Mouse (Mus musculus) stomach, adult 2 months (tissue): Measurements from ENCODE around the gene Rbpms2. TPM values are rescaled to one million over a fixed set of nuclear protein-coding genes. Genes with fewer than 3 reads are reported as not detected.

Experiments
- polyA plus RNA-seq: library from polyadenylated mRNA; depleted of rRNA; stranded (reverse); fragments of >200 nt; gene quantifications from 2 replicates; pipeline ENCODE4 v1.2.3, GENCODE M21; 2012; rRNA removed

Rbpms2 gene
- polyA plus RNA-seq: 38.2 and 60.8 TPM in 2 replicates

DNA sequence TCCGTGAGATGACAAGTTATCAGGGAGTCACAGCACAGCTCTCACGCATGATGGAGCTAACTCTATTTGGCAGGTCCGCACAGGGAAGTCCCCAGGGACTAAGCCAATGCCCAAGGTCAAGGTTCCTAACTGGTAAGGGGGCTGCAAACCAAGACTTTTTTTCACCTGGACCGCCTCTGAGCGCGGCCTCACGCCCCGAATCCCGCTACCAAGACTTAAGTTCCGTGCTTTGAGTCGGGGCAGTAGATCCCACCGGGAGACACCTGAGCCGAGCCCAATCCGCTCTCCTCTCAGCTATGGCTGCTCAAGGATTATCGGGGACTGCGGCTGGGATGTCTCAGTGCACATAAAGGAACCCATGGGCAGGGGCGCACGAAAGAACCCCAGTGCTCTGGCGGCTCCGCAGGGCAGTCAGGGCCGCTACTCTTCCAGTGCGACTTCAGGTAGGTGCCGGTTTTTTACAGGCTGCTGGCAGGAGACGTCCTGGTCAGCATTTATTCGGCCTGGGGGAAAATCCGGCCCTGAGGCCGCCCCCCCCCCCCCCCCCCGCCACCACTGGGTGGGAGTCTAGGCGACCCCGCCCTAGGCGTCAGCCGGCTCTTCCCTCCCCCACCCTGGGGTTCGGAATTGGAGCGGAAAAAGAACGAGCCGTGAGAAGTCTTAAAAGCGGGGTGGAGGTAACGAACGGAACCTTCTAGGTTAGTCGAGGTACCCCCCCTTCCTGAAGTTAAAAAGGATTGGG lies at the start of gene Rbpms2:
Rbpms2 (plus strand) TSS at position 624 of the 742 bp plus-strand sequence.

DNA sequence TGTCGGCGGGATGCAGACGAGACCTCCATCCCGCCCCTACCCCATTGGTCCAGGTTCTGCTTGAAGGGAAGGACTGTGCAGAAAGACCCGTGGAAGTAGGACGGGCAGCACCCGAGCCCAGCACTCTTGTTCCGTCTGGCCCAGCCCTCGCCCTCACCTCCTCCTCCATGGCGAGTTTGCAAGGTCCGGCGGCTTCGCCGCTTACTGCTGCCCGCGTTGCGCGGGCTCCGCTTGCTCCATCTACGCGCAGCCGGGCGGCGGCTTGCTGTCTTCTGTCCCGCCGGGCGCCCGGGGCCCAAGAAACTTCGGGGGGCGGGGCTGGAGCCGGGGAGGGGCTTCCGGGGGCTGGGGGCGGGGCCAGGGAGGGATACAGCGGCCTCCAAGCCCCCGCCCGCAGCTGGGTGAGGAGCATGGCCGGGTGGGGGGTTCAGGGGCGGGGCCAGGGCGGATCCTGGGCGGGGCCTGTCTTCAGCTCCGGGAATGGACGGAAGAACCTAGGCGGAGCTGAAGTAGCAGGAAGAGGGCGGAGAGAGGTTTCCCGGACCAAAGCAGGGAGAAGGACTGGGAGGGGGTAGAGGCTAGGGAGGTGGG lies 49.6 kb upstream of the Rbpms2 start, which contains the start of gene Plekho2:
Plekho2 (minus strand) TSS at position 260 of the 591 bp plus-strand sequence.

DNA sequence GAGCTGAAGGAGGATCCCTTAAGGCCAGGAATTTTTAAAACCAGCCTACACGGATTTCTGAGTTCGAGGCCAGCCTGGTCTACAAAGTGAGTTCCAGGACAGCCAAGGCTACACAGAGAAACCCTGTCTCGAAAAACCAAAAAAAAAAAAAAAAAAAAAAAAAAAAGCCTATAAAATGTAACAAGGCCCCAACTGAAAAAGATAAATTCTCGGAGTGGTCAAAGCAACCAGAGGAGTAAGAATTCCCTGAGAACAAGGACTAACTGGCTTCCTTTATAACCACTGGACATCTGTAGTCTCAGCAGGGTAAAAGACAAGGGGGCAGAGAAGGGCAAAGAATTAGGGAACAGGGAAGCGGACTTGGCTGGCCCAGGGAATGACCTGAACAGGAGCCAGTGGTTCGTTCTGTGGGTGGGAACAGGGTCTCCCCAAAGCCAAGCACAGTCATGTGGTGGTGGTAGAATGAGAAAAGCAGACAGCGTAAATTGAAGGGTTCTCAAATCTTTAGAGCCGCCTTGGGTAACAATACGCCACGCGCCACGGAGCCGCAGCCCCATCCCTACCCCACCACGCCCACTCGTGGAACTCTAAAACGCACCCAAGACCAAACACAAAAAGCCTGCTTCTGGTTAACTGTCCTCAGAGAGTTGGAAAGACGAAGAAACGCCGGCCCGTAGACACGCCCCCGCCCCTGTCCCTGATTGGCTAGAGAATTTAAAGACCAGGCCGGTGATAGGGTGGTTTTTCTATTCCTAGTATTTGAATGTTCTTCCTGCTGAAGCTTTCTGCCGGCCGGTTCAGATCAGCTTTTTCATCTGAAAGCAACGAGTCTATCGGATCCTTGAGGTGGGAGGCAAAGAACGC lies 42.8 kb upstream of the Rbpms2 start, which contains the start of gene Pif1:
Pif1 (plus strand) TSS at position 755 of the 864 bp plus-strand sequence.

DNA sequence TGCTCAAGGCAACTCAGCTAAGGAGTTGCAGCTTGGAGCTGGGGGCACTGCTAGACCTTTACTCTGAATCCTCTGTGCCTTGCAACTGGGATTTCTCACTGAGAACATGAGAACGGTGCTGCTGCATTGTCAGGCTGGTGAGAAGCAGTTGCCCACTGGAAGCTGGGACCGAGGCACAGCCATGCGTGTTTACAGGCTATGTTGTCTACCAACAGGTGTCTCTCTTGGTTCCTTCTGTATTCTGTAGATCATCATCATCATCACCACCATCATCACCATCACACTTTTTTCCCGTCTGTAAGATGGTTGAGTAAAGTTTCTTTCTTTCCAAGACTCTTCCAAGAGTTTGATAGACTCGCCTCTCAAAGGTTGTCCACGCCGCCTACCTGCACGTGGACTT lies 38.3 kb downstream of the Rbpms2 start, which contains the start of gene Oaz2:
Oaz2 (plus strand) TSS at position 301 of the 400 bp plus-strand sequence.

Other genes starting within 250 kb of the Rbpms2 start
- gene Kbtbd13, start 238.0 kb upstream of the Rbpms2 start, polyA plus RNA-seq: 0.22 and 0.25 TPM in 2 replicates
- gene Rasl12, start 231.1 kb upstream of the Rbpms2 start, polyA plus RNA-seq: 7.5 and 8.4 TPM in 2 replicates
- not detected in 2 replicates for gene Slc51b, start 206.7 kb upstream of the Rbpms2 start, polyA plus RNA-seq
- 1.9 and 2.9 TPM in 2 replicates for gene Mtfmt, start 193.9 kb upstream of the Rbpms2 start, polyA plus RNA-seq
- 3.8 and 5.6 TPM in 2 replicates for gene Spg21, start 168.7 kb upstream of the Rbpms2 start, polyA plus RNA-seq
- 0.05 and 0.16 TPM in 2 replicates for gene Ankdd1a, start 109.5 kb upstream of the Rbpms2 start, polyA plus RNA-seq
- gene Plekho2, start 49.6 kb upstream of the Rbpms2 start, polyA plus RNA-seq: 8.1 and 9.6 TPM in 2 replicates
- gene Pif1, start 42.5 kb upstream of the Rbpms2 start, polyA plus RNA-seq: 1.0 TPM in 2 replicates
- 37.9 and 72.6 TPM in 2 replicates for gene Oaz2, start 38.4 kb downstream of the Rbpms2 start, polyA plus RNA-seq
- gene Zfp609, start 197.9 kb downstream of the Rbpms2 start, polyA plus RNA-seq: 3.8 and 5.7 TPM in 2 replicates